Mouse (Mus musculus) liver, embryonic 11.5 days (tissue): ENCODE results near the gene Exoc3l. TPM values are rescaled to one million over a fixed set of nuclear protein-coding genes. Genes with fewer than 3 reads are reported as not detected.

Experiments used
- ATAC-seq: fragments of 200-750 bp; cut with Nextera tagmentation; replicated peaks from 2 replicates; pipeline ENCODE4 v1.8.0; 2017; ENCODE audit warnings: moderate number of reproducible peaks, mild to moderate bottlenecking, moderate TSS enrichment, moderate library complexity; ENCODE audit not compliant: low FRiP score
- DNase-seq: peaks from one replicate; pipeline ENCODE4 v3.0.0-alpha.2; 2017; ENCODE audit warnings: low spot score
- H3K27ac ChIP-seq: fragments of 300-500 bp; sonication (generic); 2 replicates; pipeline ENCODE4 v1.5.1; 2014; ENCODE audit warnings: mild to moderate bottlenecking, low read depth, low read length, control low read depth
- H3K27me3 ChIP-seq: fragments of 300-500 bp; sonication (generic); replicated peaks from 2 replicates; pipeline ENCODE4 v1.6.1; 2014; ENCODE audit warnings: low read length, mixed read lengths; ENCODE audit not compliant: control insufficient read depth, insufficient read depth
- H3K36me3 ChIP-seq: fragments of 300-500 bp; sonication (generic); 2 replicates; pipeline ENCODE4 v1.6.1; 2014; ENCODE audit warnings: mild to moderate bottlenecking, low read length, moderate library complexity, mixed read lengths; ENCODE audit not compliant: control insufficient read depth, insufficient read depth
- H3K4me1 ChIP-seq: fragments of 300-500 bp; sonication (generic); replicated peaks from 2 replicates; pipeline ENCODE4 v1.6.1; 2014; ENCODE audit warnings: low read length, mixed read lengths; ENCODE audit not compliant: control insufficient read depth, insufficient read depth
- H3K4me2 ChIP-seq: fragments of 300-500 bp; sonication (generic); 2 replicates; pipeline ENCODE4 v1.6.1; 2014; ENCODE audit warnings: mild to moderate bottlenecking, control low read depth, moderate library complexity
- H3K4me3 ChIP-seq: fragments of 300-500 bp; sonication (generic); 2 replicates; pipeline ENCODE4 v1.5.1; 2014; ENCODE audit warnings: low read depth, low read length, control low read depth
- H3K9ac ChIP-seq: fragments of 300-500 bp; sonication (generic); 2 replicates; pipeline ENCODE4 v1.6.1; 2014; ENCODE audit warnings: low read depth, low read length, control low read depth
- H3K9me3 ChIP-seq: fragments of 300-500 bp; sonication (generic); 2 replicates; pipeline ENCODE4 v1.6.1; 2016; ENCODE audit warnings: low read length, inconsistent platforms, mixed read lengths; ENCODE audit not compliant: control insufficient read depth
- WGBS: fragments of 180-500 bp; shearing (Covaris S2); extraction: QIAGEN DNeasy Blood & Tissue Kit; methylation state at CpG from one replicate; pipeline ENCODE4 v1.1.7; 2014; 5-methylcytosine and 5-hydroxymethylcytosine counted together
- polyA plus RNA-seq: library from polyadenylated mRNA; unstranded; fragments of >200 nt; fragmentation: Nextera tagmentation; extraction: Ambion mirVana; gene quantifications from 2 replicates; pipeline ENCODE4 v1.2.1, GENCODE M21; 2014

Gene Exoc3l
- polyA plus RNA-seq, 1 experiment from 2014 or later, result 19.6 TPM

DNA sequence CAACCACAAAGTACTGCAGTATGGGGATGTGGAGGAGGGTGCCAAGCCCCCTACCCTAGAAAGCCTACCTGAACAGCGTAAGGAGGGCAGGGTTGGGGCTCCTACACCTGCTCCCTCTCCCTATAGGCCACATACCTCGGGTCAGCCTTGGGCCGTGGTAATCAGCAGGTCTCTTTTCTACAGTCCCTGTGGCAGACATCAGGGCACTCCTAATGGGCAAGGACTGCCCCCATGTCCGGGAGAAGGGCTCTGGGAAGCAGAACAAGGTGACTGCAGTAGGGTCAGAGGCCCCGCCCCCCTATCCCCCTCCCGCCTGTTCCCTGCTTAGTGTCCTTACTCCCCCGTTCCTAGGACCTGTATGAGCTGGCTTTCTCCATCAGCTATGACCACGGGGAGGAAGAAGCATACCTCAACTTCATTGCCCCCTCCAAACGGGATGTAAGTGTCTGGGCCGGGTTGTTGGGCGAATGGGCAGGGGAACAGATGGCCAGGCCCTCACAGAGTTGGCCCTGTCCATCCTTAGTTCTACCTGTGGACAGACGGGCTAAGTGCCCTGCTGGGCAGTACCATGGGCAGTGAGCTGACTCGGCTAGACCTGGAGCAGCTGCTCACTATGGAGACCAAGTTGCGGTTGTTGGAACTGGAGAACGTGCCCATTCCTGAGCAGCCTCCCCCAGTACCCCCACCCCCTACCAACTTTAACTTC, 13.4 kb upstream of the Exoc3l start:
- WGBS, result 80% methylated on average over 15 of the region's 15 CpGs
- no peak for DNase-seq
- Histone ChIP-seq H3K27ac (no peak overlapping the region), H3K4me3 (no peak overlapping the region), H3K9me3 (no peaks in the 10 kb centered on the region), H3K4me1 (peaks cover 43% of the 10 kb centered on the region), H3K36me3 (peaks cover 33% of the 10 kb centered on the region), H3K4me2 (no peak overlapping the region), H3K27me3 (no peaks in the 10 kb centered on the region), H3K9ac (no peak overlapping the region)
- no peak for ATAC-seq

- no peaks in the 10 kb centered on the region for H3K27me3 ChIP-seq
- no peak overlapping the region for H3K4me2 ChIP-seq
- ATAC-seq (no peak), DNase-seq (no peak)
- no peak overlapping the region for H3K27ac ChIP-seq
- no peaks in the 10 kb centered on the region for H3K9me3 ChIP-seq
- 91% methylated on average over 10 of the region's 10 CpGs for WGBS
- no peak overlapping the region for H3K9ac ChIP-seq
- H3K4me1 ChIP-seq, result peaks cover 39% of the 10 kb centered on the region
- H3K36me3 ChIP-seq, result peaks cover 36% of the 10 kb centered on the region
- H3K4me3 ChIP-seq, result no peak overlapping the region
These were observed 12.5 kb upstream of the Exoc3l start for GRCm38 (mm10) chr8:105308428-105308827.

DNA sequence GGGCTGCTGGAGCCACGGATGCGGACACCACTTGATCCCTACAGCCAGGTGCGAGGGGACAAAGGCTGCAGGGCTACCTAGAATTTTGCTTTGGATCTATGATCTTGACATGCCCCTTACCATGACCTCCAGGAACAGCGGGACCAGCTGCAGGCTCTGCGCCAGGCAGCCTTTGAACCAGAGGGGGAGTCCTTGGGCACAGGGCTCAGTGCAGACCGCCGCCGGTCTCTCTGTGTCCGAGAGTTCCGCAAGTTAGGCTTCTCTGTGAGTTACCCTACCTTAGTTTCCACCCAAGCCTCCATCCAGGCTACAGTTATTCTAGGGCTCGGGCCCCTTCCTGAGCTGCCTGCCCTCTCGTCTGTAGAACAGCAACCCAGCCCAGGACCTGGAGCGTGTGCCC, 11.8 kb upstream of the Exoc3l start:
- H3K4me2 ChIP-seq, result no peak overlapping the region
- DNase-seq (no peak), ATAC-seq (no peak)
- WGBS, result 94% methylated on average over 13 of the region's 13 CpGs
- H3K4me1 ChIP-seq, result peaks cover 35% of the 10 kb centered on the region
- no peak overlapping the region for H3K4me3 ChIP-seq
- peaks cover 36% of the 10 kb centered on the region for H3K36me3 ChIP-seq
- H3K27ac ChIP-seq, result no peak overlapping the region
- no peaks in the 10 kb centered on the region for H3K9me3 ChIP-seq
- no peak overlapping the region for H3K9ac ChIP-seq
- H3K27me3 ChIP-seq, result no peaks in the 10 kb centered on the region

DNA sequence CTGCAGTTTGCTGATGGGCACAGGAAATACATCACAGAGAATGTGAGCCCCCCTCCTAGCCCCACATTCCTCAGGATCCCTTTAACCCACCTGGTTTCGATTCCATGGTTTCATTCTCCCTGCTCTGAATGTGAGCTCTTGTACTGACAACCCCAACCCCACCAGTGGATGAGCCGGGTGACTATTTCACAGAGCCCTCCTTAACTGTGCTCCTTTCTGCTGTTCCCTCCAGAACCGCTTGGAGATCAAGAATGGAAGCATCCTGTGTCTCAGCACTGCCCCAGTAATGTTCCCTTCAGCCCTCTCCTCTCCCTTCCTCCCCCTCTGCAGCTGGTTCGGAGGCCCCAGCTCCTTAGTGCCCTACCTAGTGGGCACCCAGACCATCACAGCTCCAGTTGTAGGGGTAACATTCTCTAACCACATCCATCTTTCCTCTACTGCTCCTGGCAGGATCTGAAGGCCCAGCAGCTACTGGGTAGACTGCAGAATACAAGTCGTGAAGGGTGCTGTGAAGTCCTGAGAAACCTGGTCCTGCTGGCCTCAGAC, 10.3 kb upstream of the Exoc3l start:
- Histone ChIP-seq H3K4me2 (peak overlapping the region; percentile 66), H3K4me3 (peak overlapping the region; percentile 37), H3K9me3 (no peaks in the 10 kb centered on the region), H3K9ac (no peak overlapping the region; the same call in 1 of the 2 replicates), H3K4me1 (peaks cover 35% of the 10 kb centered on the region), H3K27ac (peak overlapping the region; percentile 26; the same call in 1 of the 2 replicates), H3K36me3 (peaks cover 47% of the 10 kb centered on the region), H3K27me3 (no peaks in the 10 kb centered on the region)
- 74% methylated on average over 5 of the region's 5 CpGs for whole genome bisulfite sequencing
- ATAC-seq (no peak), DNase-seq (no peak)

DNA sequence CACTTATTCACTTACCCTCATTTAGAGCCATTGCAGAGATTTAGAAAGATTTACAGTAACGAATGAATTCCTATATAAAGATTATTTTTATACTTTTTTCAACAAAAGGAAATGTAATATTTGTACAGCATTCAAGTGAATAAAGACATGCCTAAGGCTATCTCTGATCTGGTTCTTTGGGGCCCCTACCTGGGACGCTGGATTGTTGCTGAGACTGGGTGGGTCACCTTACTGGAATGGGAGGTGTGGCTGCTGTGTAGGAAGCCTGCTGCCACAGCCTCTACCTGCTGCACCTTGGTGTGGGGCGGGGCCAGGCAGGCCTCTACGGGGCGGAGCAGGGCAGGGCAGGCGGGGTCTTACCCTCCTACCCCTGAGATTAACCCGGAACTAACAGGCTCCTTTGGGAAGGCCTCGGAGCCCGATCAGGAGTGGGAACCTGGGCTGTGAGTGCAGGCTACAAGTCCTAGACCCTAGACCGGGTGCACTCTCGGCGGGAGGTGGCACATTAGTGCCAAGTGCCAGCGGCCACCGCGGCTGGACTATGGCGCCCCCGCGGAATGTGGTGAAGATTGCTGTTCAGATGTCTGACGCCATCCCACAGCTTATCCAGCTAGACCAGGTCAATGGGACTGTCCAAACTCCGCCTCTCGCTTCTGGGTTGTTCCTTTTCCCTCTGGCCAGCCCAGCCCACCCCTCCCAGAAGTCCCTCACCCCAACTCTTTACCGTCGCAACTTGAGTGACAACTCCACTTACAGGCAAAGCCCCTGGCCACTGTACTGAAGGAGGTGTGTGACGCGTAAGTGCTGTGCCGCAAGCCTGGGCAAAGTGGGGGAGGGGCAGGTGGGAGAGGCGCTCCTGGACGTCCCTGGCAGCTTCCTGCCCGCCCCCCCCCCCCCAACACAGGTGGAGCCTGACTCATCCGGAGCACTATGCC, 9.6 kb upstream of the Exoc3l start, which contains the start of gene Elmo3:
Elmo3 (plus strand) TSS at position 391 of the 935 bp plus-strand sequence.
- Histone ChIP-seq H3K4me3 (peak within 1 kb of the TSS; percentile 37), H3K36me3 (peaks cover 48% of the 10 kb centered on the region), H3K4me1 (peaks cover 41% of the 10 kb centered on the region), H3K9me3 (no peaks in the 10 kb centered on the region), H3K27me3 (no peaks in the 10 kb centered on the region), H3K27ac (peak within 1 kb of the TSS; percentile 43), H3K9ac (peak within 1 kb of the TSS; percentile 53), H3K4me2 (peak within 1 kb of the TSS; percentile 66)
- ATAC-seq, result peak; percentile 69
- DNase-seq, result peak; percentile 72
- WGBS, result 14% methylated on average over 30 of the region's 30 CpGs

DNA sequence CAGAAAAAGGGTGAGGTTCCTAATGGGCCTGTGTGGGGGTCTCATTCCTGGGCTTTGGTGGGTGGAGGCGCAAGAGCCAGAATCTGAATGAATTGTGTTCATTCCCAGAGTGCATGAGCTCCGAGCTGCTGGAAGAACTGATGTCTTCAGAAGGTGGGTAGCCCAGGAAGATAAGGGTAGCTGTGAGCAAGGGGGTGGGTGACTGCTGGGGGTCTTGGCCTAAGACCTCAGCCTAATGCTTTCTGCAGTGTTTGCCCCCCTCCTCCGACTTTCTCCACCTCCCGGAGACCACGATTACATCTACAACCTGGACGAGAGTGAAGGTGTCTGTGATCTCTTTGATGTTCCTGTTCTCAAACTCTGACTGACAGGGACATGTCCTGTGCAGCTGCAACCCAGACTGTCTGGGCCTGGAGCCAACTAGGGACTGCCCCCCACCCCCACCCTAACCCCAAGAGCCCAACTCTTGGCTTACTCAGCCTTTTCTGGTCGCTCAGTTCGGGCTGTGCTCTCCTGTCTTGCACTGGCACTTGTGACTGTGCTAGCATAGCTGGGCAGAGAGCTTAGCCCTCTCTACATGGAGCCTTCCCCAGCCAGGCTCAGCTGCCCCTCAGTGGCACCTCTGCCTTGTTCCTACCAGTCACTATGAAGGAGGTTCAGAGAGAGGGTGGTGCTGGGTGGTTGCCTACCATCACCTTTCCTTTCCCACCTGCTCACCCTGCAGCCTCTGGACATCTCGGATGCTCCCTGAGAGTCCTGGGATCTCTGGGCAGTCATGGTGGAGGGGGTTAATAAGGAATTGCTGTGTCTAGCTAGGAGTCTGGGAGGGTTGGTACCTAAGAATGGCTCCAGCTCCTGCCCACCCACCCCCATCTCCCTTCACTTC, 8.7 kb upstream of the Exoc3l start:
- Histone ChIP-seq H3K4me1 (peaks cover 47% of the 10 kb centered on the region), H3K9me3 (no peaks in the 10 kb centered on the region), H3K36me3 (peaks cover 53% of the 10 kb centered on the region), H3K4me3 (no peak overlapping the region), H3K9ac (no peak overlapping the region), H3K4me2 (0 out of 2 replicates have a peak overlapping the region, but pooled peaks have one; percentile 11), H3K27ac (0 out of 2 replicates have a peak overlapping the region, but pooled peaks have one; percentile 6), H3K27me3 (no peaks in the 10 kb centered on the region)
- ATAC-seq (peak; percentile 16), DNase-seq (no peak)
- WGBS, result 76% methylated on average over 9 of the region's 9 CpGs

DNA sequence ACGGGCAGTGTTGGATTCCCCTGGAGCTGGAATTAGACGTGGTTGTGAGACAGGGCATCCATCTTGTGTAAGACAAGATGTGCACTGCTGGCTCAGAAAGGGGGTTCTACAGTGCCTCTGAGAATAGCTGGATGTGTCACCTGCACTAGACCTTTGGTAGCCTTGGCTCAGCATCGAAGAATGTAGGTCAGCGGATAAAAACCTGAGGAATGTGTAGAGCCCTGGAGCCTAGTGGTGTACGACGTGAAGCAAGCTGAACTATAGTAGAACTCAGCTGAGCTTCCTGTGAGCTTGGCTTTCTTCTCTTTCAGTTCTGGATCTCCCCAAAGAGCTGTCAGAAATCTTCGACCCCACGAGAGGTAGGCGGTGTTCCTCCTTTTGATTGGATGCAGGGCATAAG, 8.0 kb upstream of the Exoc3l start:
- Histone ChIP-seq H3K9ac (no peak overlapping the region), H3K4me2 (no peak overlapping the region), H3K27me3 (no peaks in the 10 kb centered on the region), H3K36me3 (peaks cover 55% of the 10 kb centered on the region), H3K4me1 (peaks cover 52% of the 10 kb centered on the region), H3K27ac (0 out of 2 replicates have a peak overlapping the region, but pooled peaks have one; percentile 6), H3K9me3 (no peaks in the 10 kb centered on the region), H3K4me3 (no peak overlapping the region)
- WGBS, result 84% methylated on average over 9 of the region's 9 CpGs
- ATAC-seq (no peak), DNase-seq (no peak)

DNA sequence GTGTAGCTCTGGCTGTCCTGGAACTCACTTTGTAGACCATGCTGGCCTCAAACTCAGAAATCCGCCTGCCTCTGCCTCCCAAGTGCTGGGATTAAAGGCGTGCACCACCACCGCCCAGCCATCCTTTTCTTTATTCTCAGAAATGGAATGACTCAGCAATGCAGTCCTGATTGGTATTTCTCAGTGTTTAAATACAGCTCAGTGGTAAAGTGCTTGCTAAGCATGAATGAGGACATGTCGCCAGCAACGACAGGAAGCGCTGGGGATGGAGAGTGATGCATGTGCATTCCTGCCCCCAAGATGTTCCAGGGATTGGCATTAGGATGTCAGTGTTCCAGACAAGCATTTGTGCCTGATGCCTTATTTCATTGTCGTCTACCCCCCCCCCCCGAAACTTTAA, 7.5 kb upstream of the Exoc3l start:
- ATAC-seq (no peak), DNase-seq (no peak)
- Histone ChIP-seq H3K4me3 (no peak overlapping the region), H3K9ac (no peak overlapping the region), H3K4me2 (no peak overlapping the region), H3K27me3 (no peaks in the 10 kb centered on the region), H3K27ac (no peak overlapping the region), H3K4me1 (peaks cover 56% of the 10 kb centered on the region), H3K36me3 (peaks cover 58% of the 10 kb centered on the region), H3K9me3 (no peaks in the 10 kb centered on the region)
- WGBS, result 76% methylated on average over 8 of the region's 8 CpGs
